Mouse (Mus musculus) urinary bladder, adult 18-20 months (tissue): Measurements from ENCODE around the gene Akap6.

Experiments
- DNase-seq, 2 experiments: peaks; one replicate each; pipeline ENCODE4 v3.0.0; 2022; ENCODE audit warnings: low spot score in 2 of 2, mixed read lengths in 2 of 2

The Akap6 gene

DNA sequence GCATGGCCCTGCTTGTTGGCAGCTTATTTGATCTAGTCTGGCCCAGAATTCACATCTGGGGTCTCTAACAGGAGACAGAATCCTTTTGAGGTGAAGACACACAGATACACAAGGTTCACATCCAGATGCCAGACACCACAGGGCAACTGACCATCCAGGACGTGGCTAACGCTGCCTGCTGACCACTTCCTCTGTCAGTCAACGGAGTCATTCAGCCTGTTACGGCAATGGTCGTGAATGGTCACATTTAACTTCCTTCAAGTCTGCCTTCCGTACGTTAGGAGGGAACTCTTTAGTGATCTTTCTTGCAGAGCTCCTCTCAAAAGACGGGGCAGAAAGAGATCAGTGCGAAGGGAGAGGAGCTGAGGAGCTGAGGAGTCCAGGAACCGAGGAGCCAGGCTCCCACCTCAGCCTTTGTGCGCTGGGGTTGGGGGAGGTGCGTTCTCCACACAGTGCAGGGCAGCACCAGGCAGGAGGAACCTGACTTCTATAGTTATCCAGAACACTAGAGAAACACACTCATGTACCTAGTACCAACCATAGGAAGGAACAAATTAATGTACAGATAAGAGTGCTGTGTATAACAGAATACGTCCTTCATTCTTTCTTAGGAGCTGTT lies 209.4 kb downstream of the Akap6 start:
- no peak for DNase-seq

DNA sequence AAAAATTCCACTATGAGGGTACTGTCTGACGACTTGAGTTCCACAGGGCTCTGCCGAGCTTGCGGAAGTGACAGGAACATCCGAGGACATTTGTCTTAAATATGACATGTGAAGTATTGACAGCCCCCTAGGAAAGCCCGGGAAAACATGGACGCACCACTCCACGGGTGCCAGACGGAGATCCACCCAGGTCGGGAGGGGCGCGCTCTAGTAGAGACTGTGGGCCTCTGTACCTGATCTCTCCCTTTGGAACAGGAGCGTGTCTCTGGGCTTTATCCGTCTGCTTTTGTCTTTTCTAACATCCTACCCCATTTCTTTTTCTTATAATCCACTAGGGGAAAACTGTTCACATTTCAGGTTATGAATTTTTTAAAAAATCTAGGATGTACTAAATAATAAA lies 211.2 kb downstream of the Akap6 start:
- DNase-seq, result no peak

DNA sequence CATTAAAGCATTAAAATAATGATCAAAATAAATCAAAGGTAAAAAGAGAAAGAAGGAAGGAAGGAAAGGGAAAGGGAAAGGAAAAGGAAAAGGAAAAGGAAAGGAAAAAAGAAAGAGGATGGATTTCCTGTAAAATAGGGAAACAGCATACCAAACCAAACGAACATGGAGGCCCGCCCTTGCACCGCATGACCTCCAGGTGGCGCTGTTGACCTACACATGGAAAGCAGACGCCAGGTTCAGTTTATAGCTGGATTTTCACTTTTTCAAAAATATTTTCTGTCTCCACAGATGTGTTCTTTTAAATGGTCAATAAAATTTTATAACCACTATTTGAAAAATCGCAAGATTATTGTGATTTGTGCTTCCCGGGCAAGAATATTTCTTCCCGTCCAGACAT lies 211.6 kb downstream of the Akap6 start:
- DNase-seq, result peak; percentile 17 to 61

DNA sequence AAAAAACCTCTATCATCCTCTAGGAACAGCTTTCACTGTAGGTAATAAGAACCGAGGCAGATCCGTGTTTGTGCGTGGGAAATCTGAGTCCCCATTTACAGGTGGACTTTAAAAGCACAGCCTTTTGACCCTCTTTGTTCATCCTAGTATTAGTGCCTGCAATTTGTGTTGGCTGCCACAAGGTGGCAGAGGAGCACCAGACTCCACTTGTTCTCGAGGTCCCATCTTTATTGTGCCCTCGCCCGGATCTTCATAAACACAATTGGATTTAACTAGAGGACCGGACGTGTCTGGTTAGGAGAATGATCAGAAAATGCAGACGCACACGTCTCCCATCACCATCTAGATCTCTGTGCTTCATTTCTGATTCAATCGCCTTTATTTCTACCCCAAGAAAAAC lies 219.8 kb downstream of the Akap6 start:
- peak in 1 of 2 experiments; percentile 4 for DNase-seq

DNA sequence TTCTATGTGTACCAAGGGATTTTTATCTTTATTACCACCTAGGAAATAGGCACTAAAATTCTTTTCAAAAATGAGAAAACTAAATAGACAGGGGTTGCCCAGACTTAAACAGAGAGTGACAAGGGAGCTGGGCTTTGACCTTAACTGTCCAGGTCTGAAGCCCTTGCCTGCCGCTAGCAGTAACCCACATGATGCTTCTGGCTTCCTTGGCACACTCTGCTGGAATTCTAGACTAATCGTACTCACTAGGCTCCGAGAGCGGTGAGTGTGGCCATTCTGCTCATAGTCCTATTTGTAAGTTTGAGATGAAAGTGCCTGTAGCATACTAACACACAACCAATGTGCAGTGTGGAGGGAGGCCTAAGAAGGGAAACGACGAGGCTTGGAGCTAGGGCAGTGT lies 223.3 kb downstream of the Akap6 start:
- DNase-seq, result no peak

DNA sequence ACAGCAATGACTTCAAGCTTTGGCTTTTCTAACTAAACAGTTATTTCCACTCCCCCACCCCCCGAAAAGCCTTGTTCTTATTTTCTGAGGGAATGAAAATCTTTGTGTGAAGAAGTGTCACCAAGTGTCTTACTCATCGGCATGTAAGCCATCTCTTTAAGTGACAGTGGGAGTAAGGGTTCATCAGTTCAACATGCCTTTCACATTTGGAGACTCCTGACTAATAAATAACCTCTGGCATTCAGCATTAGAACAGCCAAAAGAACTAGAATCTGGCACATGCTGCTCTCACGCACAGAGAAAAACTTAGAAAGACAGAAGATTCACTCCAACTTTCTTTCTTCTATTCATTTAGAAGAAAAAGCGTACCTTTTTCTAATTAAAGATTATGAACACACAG lies 226.3 kb downstream of the Akap6 start:
- no peak for DNase-seq

DNA sequence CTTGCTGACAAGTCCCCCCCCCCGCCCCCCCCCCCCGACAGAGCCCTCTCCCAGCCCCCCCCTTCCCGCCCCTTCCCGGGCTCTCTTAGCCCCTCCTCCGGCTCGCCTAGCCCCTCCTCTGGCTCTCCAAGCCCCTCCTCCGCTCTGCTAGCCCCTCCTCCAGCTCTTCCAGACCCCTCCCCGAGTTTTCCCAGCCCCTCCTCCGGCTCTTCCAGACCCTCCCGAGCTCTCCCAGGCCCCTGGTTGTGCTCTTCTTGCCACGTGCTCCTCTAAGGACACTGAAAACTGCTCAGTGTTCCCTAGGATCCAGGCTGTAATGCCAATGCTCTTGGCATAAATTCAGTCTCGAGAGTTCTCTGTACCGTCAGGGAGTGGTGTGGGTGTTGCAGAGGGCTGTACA lies 234.6 kb downstream of the Akap6 start:
- DNase-seq, result no peak

DNA sequence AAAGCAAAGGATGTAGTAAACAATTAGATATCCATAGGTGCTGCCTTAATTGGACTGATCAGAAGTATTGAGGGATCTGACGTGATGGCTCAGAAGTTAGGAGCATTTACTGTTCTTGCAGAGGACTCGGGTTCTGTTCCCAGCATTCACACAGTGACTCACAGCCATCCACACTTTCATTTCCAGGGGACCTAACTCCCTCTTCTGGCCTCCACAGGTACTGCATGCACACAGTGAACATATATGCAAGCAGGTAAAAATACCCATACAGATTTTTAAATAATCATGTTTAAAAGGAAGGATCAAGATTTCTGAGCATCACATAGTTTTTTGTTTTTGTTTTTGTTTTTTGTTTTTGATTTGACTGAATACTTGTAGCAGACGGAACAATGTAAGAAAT lies 235.8 kb downstream of the Akap6 start:
- DNase-seq, result no peak

DNA sequence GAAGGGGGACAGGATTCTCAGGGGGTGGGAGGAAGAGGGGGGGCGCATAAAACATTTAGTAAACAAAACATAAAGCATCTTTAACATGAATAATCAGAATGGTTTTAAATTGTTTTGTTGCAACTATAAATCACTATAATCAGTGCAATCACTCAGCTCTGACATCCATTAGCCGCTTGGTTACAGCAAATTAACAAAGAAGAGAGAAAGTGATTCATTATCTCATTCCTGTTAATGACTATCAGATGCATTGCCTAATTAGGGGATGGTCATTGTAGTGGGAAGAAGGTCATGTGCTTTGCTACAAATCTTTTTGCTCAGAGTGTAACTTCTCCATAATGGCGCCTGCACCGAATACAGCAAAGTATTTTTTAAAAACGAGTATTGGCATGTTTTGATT lies 239.6 kb downstream of the Akap6 start:
- DNase-seq, result no peak

DNA sequence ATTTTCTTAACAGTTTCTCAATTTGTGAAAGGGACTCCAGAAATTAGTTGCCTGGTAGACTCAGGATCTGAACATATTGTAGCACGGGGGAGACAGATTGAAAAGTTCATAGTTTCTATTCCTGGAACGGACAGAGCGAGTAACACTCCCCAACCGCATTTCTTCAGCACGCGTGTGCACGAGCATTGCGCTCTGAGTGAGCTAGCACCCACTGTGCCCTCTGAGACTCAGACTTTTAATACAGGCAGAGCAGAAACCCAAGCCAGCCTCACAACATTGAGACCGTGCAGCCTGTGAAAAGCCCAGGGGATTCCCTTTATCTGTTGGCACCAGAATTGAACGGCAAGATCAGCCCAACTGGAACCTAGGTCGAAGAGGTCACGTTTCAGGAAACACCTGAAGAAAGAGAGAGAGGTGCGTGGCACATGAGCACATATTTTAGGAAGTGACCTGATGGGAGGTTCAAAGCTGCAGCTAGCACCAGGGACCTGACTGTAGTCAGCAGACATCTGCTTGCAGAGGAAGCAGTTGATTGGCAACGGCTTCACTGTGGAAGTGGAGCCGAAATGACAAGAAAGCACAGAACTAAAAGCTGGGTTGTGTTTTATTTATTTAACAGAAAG lies 240.3 kb downstream of the Akap6 start:
- no peak for DNase-seq

DNA sequence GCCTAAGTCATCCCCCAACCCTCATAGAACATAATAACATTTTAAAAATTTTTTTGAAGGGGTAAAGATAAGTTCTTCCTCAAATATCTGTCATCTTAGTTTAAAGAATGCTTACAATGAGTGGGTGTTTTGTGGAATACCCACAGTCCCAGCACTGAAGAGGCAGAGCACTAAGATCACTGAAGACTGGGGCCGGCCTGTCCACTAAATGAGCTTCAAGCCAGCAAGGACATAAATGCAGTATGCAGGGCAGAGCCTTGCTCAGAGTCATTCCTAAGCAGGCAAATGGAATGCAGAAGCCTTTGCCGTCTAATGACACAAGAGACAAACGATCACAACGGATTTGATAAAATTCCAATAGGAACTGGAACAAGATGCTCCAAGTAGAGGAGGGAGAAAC lies 242.8 kb downstream of the Akap6 start:
- DNase-seq, result no peak

DNA sequence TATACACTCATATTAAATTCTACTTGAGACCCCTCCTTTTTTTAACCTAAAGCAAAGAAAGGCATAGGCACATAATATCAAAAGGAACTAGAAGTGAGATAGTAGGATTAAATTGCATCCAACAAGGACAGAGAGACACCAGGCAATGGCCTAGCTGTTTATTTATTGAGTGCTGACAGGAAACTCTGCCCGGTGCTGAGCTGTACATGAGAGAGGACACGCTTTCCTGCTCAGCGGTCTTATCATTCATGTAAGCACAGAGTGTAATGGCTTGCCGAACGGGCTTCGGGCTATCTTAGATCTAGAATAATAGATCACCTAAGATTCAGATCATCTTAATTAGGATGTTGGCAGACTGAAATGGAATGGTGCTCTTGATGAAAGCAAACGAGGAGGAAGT lies 245.1 kb downstream of the Akap6 start:
- no peak for DNase-seq

DNA sequence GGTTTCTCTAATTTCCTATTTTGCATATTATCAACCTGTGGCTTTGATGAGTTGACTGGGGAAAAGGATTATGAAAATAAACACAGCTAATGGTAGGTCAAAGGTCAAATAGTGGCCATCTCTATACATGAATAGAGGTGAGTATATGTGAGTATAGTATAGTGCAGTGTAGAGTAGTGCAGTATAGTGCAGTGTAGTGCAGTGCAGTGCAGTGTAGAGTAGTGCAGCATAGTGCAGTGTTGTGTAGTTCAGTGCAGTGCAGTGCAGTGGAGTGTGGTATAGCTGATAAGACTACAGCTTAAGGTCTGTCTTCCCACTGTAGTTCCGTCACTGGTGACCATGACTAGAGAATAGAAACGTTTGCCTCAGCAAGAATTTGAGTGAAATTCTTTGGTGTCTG lies 245.8 kb downstream of the Akap6 start:
- DNase-seq, result no peak

DNA sequence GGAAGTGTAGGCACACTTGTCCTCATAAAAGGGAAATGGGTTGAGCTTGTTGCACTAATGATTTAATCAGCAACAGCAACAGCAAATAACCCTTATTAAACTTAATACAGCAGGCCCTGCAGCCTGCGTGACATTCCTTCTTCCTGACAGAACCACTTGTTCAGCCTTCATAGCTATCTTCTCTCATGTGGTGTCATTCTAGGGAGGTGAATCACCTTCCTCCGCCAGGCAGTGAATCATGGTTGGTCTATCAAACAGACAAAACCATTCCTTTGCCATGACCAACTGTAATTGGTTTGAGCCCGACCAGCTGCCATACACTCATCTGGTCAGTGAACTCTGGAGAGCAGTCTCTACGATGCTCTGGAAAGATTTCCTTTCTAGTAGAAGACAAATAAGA lies 251.5 kb downstream of the Akap6 start:
- peak in 1 of 2 experiments; percentile 11 for DNase-seq

DNA sequence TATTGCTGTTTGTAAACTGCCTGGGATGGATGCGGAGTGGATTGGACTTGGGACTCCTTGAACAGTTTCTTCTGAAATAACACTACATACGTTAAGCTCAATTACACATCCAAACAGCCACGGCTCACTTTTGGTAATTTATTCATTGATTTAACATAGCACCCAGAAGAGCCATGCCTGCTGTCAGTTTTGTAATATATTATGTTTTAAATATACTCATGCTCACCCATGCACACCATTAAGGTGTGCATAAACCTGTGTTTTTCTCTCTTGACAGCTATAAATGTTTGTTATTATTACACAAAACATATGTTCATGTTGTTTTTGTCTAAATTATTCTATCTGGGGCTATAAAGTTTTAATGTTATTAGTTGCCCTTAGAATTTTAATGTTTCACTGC lies 258.4 kb downstream of the Akap6 start:
- no peak for DNase-seq

DNA sequence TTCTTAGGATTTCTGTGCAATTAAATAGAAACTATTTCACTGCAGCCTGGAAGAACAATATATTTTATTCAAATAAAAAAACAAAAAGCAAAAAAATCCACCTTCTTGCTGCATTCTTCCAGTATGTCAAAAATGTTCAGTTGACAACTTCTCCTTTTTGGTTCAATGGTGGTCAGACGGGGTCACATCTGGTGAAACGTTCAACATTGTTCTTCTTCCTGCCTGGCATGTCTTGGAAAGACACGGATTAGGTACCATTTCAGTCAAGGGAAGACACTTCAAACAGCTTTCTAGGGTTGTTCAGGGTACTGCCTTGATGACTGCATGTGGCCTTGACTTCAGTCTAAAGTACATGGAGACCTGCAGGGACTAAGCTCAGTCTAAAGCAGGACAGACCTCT lies 258.8 kb downstream of the Akap6 start:
- no peak for DNase-seq

DNA sequence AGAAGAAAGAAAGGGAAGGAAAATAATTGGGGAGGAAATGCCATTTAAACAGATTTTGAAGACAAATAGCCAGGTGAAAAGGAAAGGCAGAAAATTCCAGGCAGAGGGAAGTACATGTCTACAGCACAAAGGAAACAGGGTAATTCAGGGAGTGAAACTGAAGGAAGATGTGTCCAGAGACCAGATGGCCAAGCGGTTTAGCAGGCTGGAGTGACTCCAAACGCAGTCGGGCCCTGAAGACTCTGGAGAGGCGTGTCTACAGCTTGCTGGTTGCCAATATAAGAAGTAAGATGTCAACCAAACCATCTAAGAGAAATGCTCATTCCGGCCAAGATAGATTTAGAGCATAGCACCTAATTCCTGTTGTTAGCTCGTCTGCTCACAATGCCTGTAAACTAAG lies 292.6 kb downstream of the Akap6 start:
- DNase-seq, result no peak

DNA sequence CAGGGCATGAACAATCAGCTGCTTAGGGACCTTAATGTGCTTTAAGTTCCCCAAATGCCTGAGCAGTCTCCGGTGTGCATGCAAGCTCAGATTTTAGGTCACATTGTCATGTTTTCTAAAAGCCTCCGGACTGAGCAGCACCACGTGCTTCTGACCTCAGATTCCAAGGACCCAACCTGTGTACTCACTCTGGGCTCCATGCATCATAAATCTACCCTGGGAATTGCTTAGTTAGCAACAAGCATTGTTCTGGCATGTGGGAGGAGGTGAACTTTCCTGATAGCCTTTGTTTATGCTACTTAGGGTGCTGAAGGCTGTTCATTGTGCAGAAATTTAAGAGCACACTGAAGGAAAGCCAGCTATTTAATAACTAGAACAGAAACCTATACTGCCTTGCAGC lies 313.2 kb downstream of the Akap6 start:
- DNase-seq, result no peak

DNA sequence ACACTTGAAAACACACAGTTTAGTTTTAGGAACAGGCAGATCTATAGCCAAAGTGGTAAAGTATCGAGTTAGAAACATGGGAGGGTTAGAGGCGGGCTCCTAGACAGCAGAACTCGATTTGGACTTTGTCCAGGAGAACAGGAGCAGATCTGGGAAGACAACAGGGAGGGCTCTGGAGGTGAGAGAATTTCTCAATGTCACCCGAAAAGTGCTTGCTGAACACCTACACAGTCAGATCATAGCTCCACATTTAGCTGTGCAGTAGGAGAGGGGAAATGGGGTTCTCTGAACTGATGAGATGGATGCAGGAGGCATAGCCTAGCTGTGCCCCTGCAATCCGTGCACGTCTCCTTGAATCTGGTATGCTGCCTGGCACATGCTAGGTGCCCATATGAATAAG lies 315.4 kb downstream of the Akap6 start:
- no peak for DNase-seq

DNA sequence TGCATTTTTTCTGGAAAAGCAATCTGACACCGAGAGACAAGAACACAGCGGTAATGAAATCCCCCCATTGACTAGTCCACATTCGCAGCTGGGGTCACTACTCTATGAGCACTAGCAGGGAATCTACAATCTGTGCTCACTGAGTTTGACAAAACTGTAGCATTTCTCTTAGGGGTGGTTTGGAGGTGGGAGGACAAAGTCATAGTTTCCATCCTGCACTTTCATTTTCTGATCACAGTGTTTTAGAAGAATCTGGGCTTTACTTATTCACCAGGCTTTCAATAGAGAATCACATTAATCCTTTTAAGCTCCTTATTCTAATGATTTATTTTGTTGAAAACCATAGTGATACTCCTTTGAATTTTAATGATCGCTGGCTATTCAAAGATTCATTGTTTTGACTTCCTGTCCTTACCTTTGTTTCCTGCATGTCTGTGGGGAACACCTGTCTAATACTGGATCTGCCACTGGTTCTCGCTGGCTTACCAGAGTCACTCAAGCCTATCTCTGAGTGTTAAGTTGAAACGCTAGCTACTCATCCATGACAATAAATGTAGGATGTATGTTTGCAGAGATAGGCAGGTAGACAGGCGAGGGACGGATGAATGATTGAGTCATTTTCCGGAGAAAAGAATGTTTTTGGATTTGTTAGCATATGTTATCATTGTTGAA lies 325.5 kb downstream of the Akap6 start:
- DNase-seq, result no peak

DNA sequence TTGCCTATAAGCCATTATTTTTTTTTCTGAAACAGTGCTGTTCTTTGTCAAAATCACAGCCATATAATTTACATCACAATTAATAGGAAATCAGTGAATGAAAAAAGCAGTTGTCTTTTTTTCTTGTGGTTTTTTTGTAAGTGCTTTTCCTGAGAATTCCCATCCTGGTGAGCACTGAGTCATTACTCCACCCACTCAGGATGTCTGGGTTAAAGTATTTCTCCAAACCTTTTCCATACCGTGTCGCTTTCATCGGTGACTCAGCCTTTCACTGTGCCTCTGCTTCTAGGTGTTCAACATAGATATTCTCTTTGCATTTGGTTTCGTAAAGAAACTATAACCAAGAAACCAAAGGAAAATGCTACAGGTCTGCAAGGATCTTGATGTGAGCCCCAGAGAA lies 328.1 kb downstream of the Akap6 start:
- no peak for DNase-seq

DNA sequence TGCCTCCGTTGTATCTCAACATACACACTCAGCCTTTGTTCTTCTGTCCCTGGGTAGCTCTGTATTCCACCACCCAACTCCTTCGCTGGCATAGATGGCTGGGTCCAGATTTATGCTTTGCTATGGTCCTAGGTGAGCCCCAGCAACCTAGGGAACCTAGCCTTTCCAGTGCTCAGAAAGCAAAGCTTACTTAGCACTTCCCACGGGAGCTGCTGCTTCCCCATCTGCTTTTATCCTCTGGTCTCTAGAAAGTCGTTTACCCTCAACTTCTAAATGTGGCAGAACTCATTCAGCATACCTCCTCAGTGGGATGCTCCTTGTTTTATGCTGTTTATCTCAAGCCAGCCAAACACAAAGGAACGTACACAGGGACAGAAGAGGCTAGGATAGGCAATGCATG lies 329.7 kb downstream of the Akap6 start:
- DNase-seq, result no peak

DNA sequence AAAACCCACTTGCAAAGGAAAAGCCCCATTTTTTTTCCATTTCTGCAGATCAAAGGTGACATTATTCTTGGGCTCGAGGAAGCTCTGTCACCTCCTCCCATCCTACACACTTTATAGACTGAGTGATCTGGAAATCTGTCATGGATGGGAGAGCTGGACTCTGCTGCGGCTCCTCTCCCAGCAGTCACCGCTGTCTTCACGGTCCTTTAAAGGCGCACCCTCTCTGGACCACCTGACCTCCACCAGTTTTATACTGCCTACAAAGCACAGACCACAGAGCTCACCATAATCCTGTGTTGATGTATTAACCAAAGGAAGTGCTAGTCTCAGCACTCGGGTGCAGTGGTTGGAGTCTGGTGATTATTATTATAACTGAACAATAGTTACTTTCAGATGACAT lies 330.7 kb downstream of the Akap6 start:
- no peak for DNase-seq

DNA sequence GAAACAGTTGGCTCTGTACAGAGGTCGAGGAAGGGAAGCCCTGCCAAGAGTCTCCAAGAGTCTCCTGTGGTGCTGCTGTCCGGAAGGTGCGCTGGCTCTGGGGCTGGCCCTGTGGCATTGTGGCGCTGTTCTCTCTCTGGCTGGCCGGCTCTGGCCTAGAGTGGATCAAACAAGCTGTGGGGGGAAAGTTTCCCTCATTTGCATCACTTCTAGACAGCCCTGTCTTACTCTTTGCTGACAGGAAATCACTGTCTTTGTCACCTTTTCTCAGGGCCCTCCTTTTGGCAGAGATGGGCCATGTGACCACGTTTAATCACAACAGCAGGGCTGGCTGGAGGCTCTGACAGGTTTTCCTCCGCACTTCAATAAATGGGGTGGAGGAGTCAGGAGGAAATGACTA lies 333.6 kb downstream of the Akap6 start:
- DNase-seq, result no peak
